ENCODE assay signal across 23 mouse cellular contexts in genomic region chr9:15804296-15804695, GRCm38 (mm10).
DNase-seq lines count a peak whose midpoint lies in the region; ATAC-seq and TF ChIP-seq lines count a peak whose summit lies in the region.
"Had no signal": no experiment of that assay in that cellular context is flagged by ENCODE, and none has a peak within 500 bp of the region (broad histone marks: within the 10 kb centered on the region; RNA-seq: fewer than 3 reads in every experiment).

No protein-coding gene starts in this region.

- no peak for TF ChIP-seq CTCF in heart, postnatal 0 days (IDR thresholded peaks at IDR 0.05; ENCODE audit: low read depth)

- intact Hi-C loops in heart, postnatal 25 days (cut with DNase I): no loop called here
- intact Hi-C loops in heart, postnatal 10 days (cut with DNase I): no loop called here

- 66% methylated on average over 2 of the region's 2 CpGs for WGBS in heart, embryonic 11.5 days (ENCODE audit: insufficient replicate concordance)
- 31% methylated on average over 2 of the region's 2 CpGs for WGBS in heart, postnatal 0 days
- WGBS in forebrain, embryonic 11.5 days: 79% methylated on average over 2 of the region's 2 CpGs

- H3K9me3 ChIP-seq in heart, embryonic 11.5 days (replicated peaks; ENCODE audit: control insufficient read depth, low read length): no peaks in the 10 kb centered on the region
- H3K9me3 ChIP-seq in heart, postnatal 0 days (replicated peaks; ENCODE audit: control insufficient read depth, low read length): no peaks in the 10 kb centered on the region; the same call in 1 of the 2 replicates
- no peaks in the 10 kb centered on the region for H3K9me3 ChIP-seq in forebrain, embryonic 11.5 days (ENCODE audit: control insufficient read depth, low read length)
- H3K9me3 ChIP-seq: embryonic facial prominence, embryonic 10.5 days; embryonic facial prominence, embryonic 12.5 days; forebrain, embryonic 12.5 days; forebrain, embryonic 15.5 days had no signal

- TF ChIP-seq EP300 in heart, postnatal 0 days (IDR thresholded peaks at IDR 0.05; ENCODE audit: low read depth): no peak

- no peaks in the 10 kb centered on the region for H3K36me3 ChIP-seq in heart, embryonic 11.5 days (ENCODE audit: control insufficient read depth, insufficient read depth, low read length)
- no peaks in the 10 kb centered on the region for H3K36me3 ChIP-seq in heart, postnatal 0 days (replicated peaks; ENCODE audit: control insufficient read depth, insufficient read depth, low read length)
- H3K36me3 ChIP-seq in forebrain, embryonic 11.5 days (ENCODE audit: control insufficient read depth, insufficient read depth, low read length): no peaks in the 10 kb centered on the region
- H3K36me3 ChIP-seq: embryonic facial prominence, embryonic 10.5 days; embryonic facial prominence, embryonic 12.5 days; forebrain, embryonic 12.5 days; forebrain, embryonic 15.5 days had no signal

- ATAC-seq in heart, embryonic 11.5 days (replicated peaks; ENCODE audit: insufficient number of reproducible peaks, low FRiP score, low TSS enrichment): no peak
- ATAC-seq in heart, postnatal 0 days (ENCODE audit: insufficient read depth, low read depth): peak; percentile 24; the same call in 1 of the 2 replicates
- ATAC-seq in forebrain, embryonic 11.5 days (replicated peaks; ENCODE audit: low FRiP score): no peak
- ATAC-seq: activated CD4-positive, CD25-positive, alpha-beta regulatory T cell, adult 4 months; forebrain, embryonic 15.5 days; forebrain, postnatal 0 days; Patski had no signal

- H3K27me3 ChIP-seq in heart, embryonic 11.5 days (ENCODE audit: control insufficient read depth, insufficient read depth, low read length): no peaks in the 10 kb centered on the region
- no peaks in the 10 kb centered on the region for H3K27me3 ChIP-seq in heart, postnatal 0 days (ENCODE audit: control insufficient read depth, insufficient read depth, low read length)
- no peaks in the 10 kb centered on the region for H3K27me3 ChIP-seq in forebrain, embryonic 11.5 days (ENCODE audit: control insufficient read depth, insufficient read depth, low read length)
- H3K27me3 ChIP-seq: embryonic facial prominence, embryonic 12.5 days; forebrain, embryonic 12.5 days; forebrain, embryonic 15.5 days; Patski had no signal

- no peak overlapping the region for H3K9ac ChIP-seq in heart, embryonic 11.5 days (ENCODE audit: low read depth, low read length)
- no peak overlapping the region for H3K9ac ChIP-seq in heart, postnatal 0 days (replicated peaks; ENCODE audit: low read depth, low read length)
- H3K9ac ChIP-seq in forebrain, embryonic 11.5 days (ENCODE audit: low read length): no peak overlapping the region
- H3K9ac ChIP-seq: embryonic facial prominence, embryonic 12.5 days; forebrain, embryonic 12.5 days; forebrain, embryonic 15.5 days; forebrain, postnatal 0 days had no signal

- H3K27ac ChIP-seq in heart, embryonic 11.5 days (ENCODE audit: low read depth, low read length): no peak overlapping the region
- no peak overlapping the region for H3K27ac ChIP-seq in heart, postnatal 0 days (ENCODE audit: low read depth)
- no peak overlapping the region for H3K27ac ChIP-seq in forebrain, embryonic 11.5 days (ENCODE audit: low read depth, low read length)
- H3K27ac ChIP-seq: embryonic facial prominence, embryonic 10.5 days; embryonic facial prominence, embryonic 12.5 days; forebrain, embryonic 12.5 days; forebrain, embryonic 15.5 days had no signal

- H3K4me2 ChIP-seq in heart, embryonic 11.5 days: no peak overlapping the region
- no peak overlapping the region for H3K4me2 ChIP-seq in heart, postnatal 0 days (ENCODE audit: low read depth, low read length)
- H3K4me2 ChIP-seq in forebrain, embryonic 11.5 days (ENCODE audit: low read depth, low read length, severe bottlenecking): no peak overlapping the region
- H3K4me2 ChIP-seq: embryonic facial prominence, embryonic 12.5 days; forebrain, embryonic 12.5 days; forebrain, embryonic 15.5 days had no signal

- H3K4me3 ChIP-seq in heart, embryonic 11.5 days (ENCODE audit: low read depth, low read length): no peak overlapping the region
- no peak overlapping the region for H3K4me3 ChIP-seq in heart, postnatal 0 days (ENCODE audit: low read depth, low read length)
- H3K4me3 ChIP-seq in forebrain, embryonic 11.5 days (ENCODE audit: low read depth, low read length): no peak overlapping the region
- H3K4me3 ChIP-seq: embryonic facial prominence, embryonic 10.5 days; embryonic facial prominence, embryonic 12.5 days; forebrain, embryonic 12.5 days; forebrain, embryonic 15.5 days had no signal

- H3K4me1 ChIP-seq in heart, embryonic 11.5 days (ENCODE audit: control insufficient read depth, insufficient read depth, low read length): no peaks in the 10 kb centered on the region
- no peaks in the 10 kb centered on the region for H3K4me1 ChIP-seq in heart, postnatal 0 days (ENCODE audit: control insufficient read depth, insufficient read depth)
- no peaks in the 10 kb centered on the region for H3K4me1 ChIP-seq in forebrain, embryonic 11.5 days (replicated peaks; ENCODE audit: control insufficient read depth, insufficient read depth, low read length)
- H3K4me1 ChIP-seq: embryonic facial prominence, embryonic 10.5 days; embryonic facial prominence, embryonic 12.5 days; forebrain, embryonic 12.5 days; forebrain, embryonic 15.5 days had no signal

- peak; percentile 12 to 58 for DNase-seq in heart, adult 18-20 months
- DNase-seq in heart, postnatal 25 days (ENCODE audit: low spot score): no peak
- peak; percentile 28 for DNase-seq in heart, adult 8-10 months (ENCODE audit: low spot score)
- DNase-seq in heart, postnatal 0 days (ENCODE audit: low spot score): no peak
- DNase-seq in heart, postnatal 4 days: no peak
- peak; percentile 10 to 28 for DNase-seq in heart, postnatal 10 days
- no peak for DNase-seq in forebrain, embryonic 11.5 days (ENCODE audit: low spot score)
- DNase-seq: adrenal gland, adult 8-10 months; adrenal gland, postnatal 14 days; adrenal gland, postnatal 36 days; cerebellum, adult 11-12 months; cerebellum, adult 2 months; cerebellum, adult 9-10 months; cerebellum, postnatal 10 days; cerebellum, postnatal 25 days; forebrain, postnatal 0 days had no signal

Comparison
In these comparisons a context has a peak if more than half of its experiments do, and no peak if none do; other contexts are left out.
1. DNase-seq: peak in heart, adult 18-20 months (2 of 2), heart, adult 8-10 months (single experiment) and heart, postnatal 10 days (2 of 2); none in heart, postnatal 25 days (single experiment), heart, postnatal 0 days (single experiment), heart, postnatal 4 days (single experiment) and forebrain, embryonic 11.5 days (single experiment).